Mouse (Mus musculus): ENCODE results near the gene Qrich2. TPM values are rescaled to one million over a fixed set of nuclear protein-coding genes. Genes with fewer than 3 reads are reported as not detected.

Qrich2 gene
- total RNA-seq, 2 experiments from 2014 or later, result 0.14 TPM; not detected in 1

GRCm38 (mm10) chr11:116445596-116446307, 20.3 kb downstream of the Qrich2 start:
- DNase-seq (ENCODE audit: low spot score in 2 of 2), result peak; percentile 90 to 94

- no peak for DNase-seq (ENCODE audit: low spot score in 2 of 2)
Observed at GRCm38 (mm10) chr11:116443935-116444334, 22.1 kb downstream of the Qrich2 start.

GRCm38 (mm10) chr11:116443311-116443710, 22.7 kb downstream of the Qrich2 start:
- no peak for DNase-seq (ENCODE audit: low spot score in 2 of 2)

- DNase-seq (ENCODE audit: low spot score in 2 of 2), result no peak
Observed at GRCm38 (mm10) chr11:116442867-116443177, 23.2 kb downstream of the Qrich2 start.

GRCm38 (mm10) chr11:116442129-116442866, 23.7 kb downstream of the Qrich2 start:
- no peak for DNase-seq (ENCODE audit: low spot score in 2 of 2)

- DNase-seq (ENCODE audit: low spot score in 2 of 2), result no peak
Observed at GRCm38 (mm10) chr11:116440408-116441068, 25.5 kb downstream of the Qrich2 start.

- no peak for DNase-seq (ENCODE audit: low spot score in 2 of 2)
Observed at GRCm38 (mm10) chr11:116439269-116440240, 26.5 kb downstream of the Qrich2 start.

- no peak for DNase-seq (ENCODE audit: low spot score in 2 of 2)
Observed at GRCm38 (mm10) chr11:116437541-116437940, 28.5 kb downstream of the Qrich2 start.

GRCm38 (mm10) chr11:116436725-116437331, 29.2 kb downstream of the Qrich2 start:
- no peak for DNase-seq (ENCODE audit: low spot score in 2 of 2)

- DNase-seq (ENCODE audit: low spot score in 2 of 2), result no peak
Observed at GRCm38 (mm10) chr11:116435992-116436724, 29.9 kb downstream of the Qrich2 start.

GRCm38 (mm10) chr11:116434967-116435752, 30.9 kb downstream of the Qrich2 start:
- no peak for DNase-seq (ENCODE audit: low spot score in 2 of 2)

- DNase-seq (ENCODE audit: low spot score in 2 of 2), result no peak
Observed at GRCm38 (mm10) chr11:116434287-116434966, 31.6 kb downstream of the Qrich2 start.

GRCm38 (mm10) chr11:116433356-116434286, 32.4 kb downstream of the Qrich2 start, which contains the start of gene Ubald2:
Ubald2 (plus strand) TSS chr11:116434094.
- DNase-seq (ENCODE audit: low spot score in 2 of 2), result peak; percentile 97 to 99

- no peak for DNase-seq (ENCODE audit: low spot score in 2 of 2)
Observed at GRCm38 (mm10) chr11:116432593-116433355, 33.3 kb downstream of the Qrich2 start.

GRCm38 (mm10) chr11:116432127-116432526, 33.9 kb downstream of the Qrich2 start:
- DNase-seq (ENCODE audit: low spot score in 2 of 2), result no peak

- no peak for DNase-seq (ENCODE audit: low spot score in 2 of 2)
Observed at GRCm38 (mm10) chr11:116431428-116432077, 34.5 kb downstream of the Qrich2 start.
